Mouse (Mus musculus) thymus, adult 2 months (tissue): Measurements from ENCODE around the gene Sv2b.

Source experiments
- CTCF ChIP-seq: fragments of 200-500 bp; IDR thresholded peaks from 2 replicates; pipeline ENCODE4 v1.5.1; 2012; ENCODE audit warnings: mild to moderate bottlenecking, control low read depth, low read length, moderate library complexity, borderline replicate concordance; ENCODE audit not compliant: control insufficient read depth, poor library complexity, insufficient read depth; ENCODE audit errors: extremely low read depth
- POLR2A ChIP-seq: fragments of 200-500 bp; IDR thresholded peaks from 2 replicates; pipeline ENCODE4 v1.6.1; 2012; ENCODE audit warnings: mild to moderate bottlenecking, low read length, control low read depth, moderate library complexity; ENCODE audit not compliant: control insufficient read depth, poor library complexity, insufficient read depth; ENCODE audit errors: extremely low read depth

- no peak for TF ChIP-seq POLR2A
- no peak for TF ChIP-seq CTCF
Observed at GRCm38 (mm10) chr7:75273633-75274032, 35.4 kb downstream of the Sv2b start.
